Mouse (Mus musculus): ENCODE measurements around the gene Gstt1. TPM values are rescaled to one million over a fixed set of nuclear protein-coding genes. Genes with fewer than 3 reads are reported as not detected.
A peak's percentile ranks its signal among the peaks of the same experiment; 100 is the strongest.

Gstt1 gene
- polyA plus RNA-seq, 1 experiment from 2014 or later = 4.8 TPM

- no peak overlapping the region for H3K4me3 ChIP-seq (replicated peaks)
- H3K36me3 ChIP-seq = no peaks in the 10 kb centered on the region
- 68% methylated on average over 13 of the region's 13 CpGs for WGBS
- H3K4me1 ChIP-seq (replicated peaks) = peaks cover 27% of the 10 kb centered on the region
- no peak overlapping the region for H3K4me2 ChIP-seq (replicated peaks)
- H3K27ac ChIP-seq = no peak overlapping the region
- H3K27me3 ChIP-seq = peaks cover 34% of the 10 kb centered on the region
- no peak overlapping the region for H3K9ac ChIP-seq (replicated peaks)
- ATAC-seq = no peak
- H3K9me3 ChIP-seq = no peaks in the 10 kb centered on the region
Observed at GRCm38 (mm10) chr10:75832272-75832895, 34.0 kb upstream of the Gstt1 start.

GRCm38 (mm10) chr10:75830275-75830670 is 31.9 kb upstream of the Gstt1 start:
- no peak for ATAC-seq
- WGBS = 92% methylated on average over 2 of the region's 2 CpGs

GRCm38 (mm10) chr10:75829529-75830274 is 31.3 kb upstream of the Gstt1 start:
- ATAC-seq = no peak
- H3K9ac ChIP-seq (replicated peaks) = no peak overlapping the region

More at GRCm38 (mm10) chr10:75830275-75830670, 31.9 kb upstream of the Gstt1 start:
- Histone ChIP-seq H3K36me3 (no peaks in the 10 kb centered on the region), H3K4me3 (replicated peaks) (no peak overlapping the region), H3K4me1 (replicated peaks) (peaks cover 19% of the 10 kb centered on the region), H3K4me2 (replicated peaks) (no peak overlapping the region), H3K9me3 (no peaks in the 10 kb centered on the region), H3K27me3 (peaks cover 32% of the 10 kb centered on the region), H3K9ac (replicated peaks) (no peak overlapping the region), H3K27ac (no peak overlapping the region)

GRCm38 (mm10) chr10:75828500-75828931 is 30.1 kb upstream of the Gstt1 start:
- no peak for ATAC-seq
- no peaks in the 10 kb centered on the region for H3K36me3 ChIP-seq
- H3K9ac ChIP-seq (replicated peaks) = no peak overlapping the region
- H3K27me3 ChIP-seq = peaks cover 16% of the 10 kb centered on the region
- H3K4me1 ChIP-seq (replicated peaks) = 0 out of 2 replicates have a peak, but pooled peaks cover 3% of the 10 kb centered on the region
- H3K4me3 ChIP-seq (replicated peaks) = no peak overlapping the region
- no peaks in the 10 kb centered on the region for H3K9me3 ChIP-seq
- H3K27ac ChIP-seq = no peak overlapping the region
- H3K4me2 ChIP-seq (replicated peaks) = no peak overlapping the region

More at GRCm38 (mm10) chr10:75829529-75830274, 31.3 kb upstream of the Gstt1 start:
- WGBS = 89% methylated on average over 2 of the region's 2 CpGs
- Histone ChIP-seq H3K4me3 (replicated peaks) (no peak overlapping the region), H3K9me3 (no peaks in the 10 kb centered on the region), H3K27me3 (peaks cover 27% of the 10 kb centered on the region), H3K36me3 (no peaks in the 10 kb centered on the region), H3K4me2 (replicated peaks) (no peak overlapping the region), H3K4me1 (replicated peaks) (peaks cover 14% of the 10 kb centered on the region), H3K27ac (no peak overlapping the region)

- peaks cover 9% of the 10 kb centered on the region for H3K27me3 ChIP-seq
- no peaks in the 10 kb centered on the region for H3K4me1 ChIP-seq (replicated peaks)
- no peaks in the 10 kb centered on the region for H3K9me3 ChIP-seq
- H3K4me2 ChIP-seq (replicated peaks) = no peak overlapping the region
- 98% methylated on average over 4 of the region's 4 CpGs for WGBS
- ATAC-seq = no peak
- no peak overlapping the region for H3K9ac ChIP-seq (replicated peaks)
- no peak overlapping the region for H3K4me3 ChIP-seq (replicated peaks)
- no peak overlapping the region for H3K27ac ChIP-seq
- H3K36me3 ChIP-seq = no peaks in the 10 kb centered on the region
Observed at GRCm38 (mm10) chr10:75827668-75828360, 29.4 kb upstream of the Gstt1 start.

- no peak overlapping the region for H3K4me3 ChIP-seq (replicated peaks)
- no peaks in the 10 kb centered on the region for H3K9me3 ChIP-seq
- no peak overlapping the region for H3K27ac ChIP-seq
- H3K27me3 ChIP-seq = no peaks in the 10 kb centered on the region
- H3K4me2 ChIP-seq (replicated peaks) = no peak overlapping the region
- no peak for ATAC-seq
- H3K9ac ChIP-seq (replicated peaks) = no peak overlapping the region
- H3K36me3 ChIP-seq = no peaks in the 10 kb centered on the region
- WGBS = 85% methylated on average over 4 of the region's 4 CpGs
- no peaks in the 10 kb centered on the region for H3K4me1 ChIP-seq (replicated peaks)
Observed at GRCm38 (mm10) chr10:75824530-75824929, 26.1 kb upstream of the Gstt1 start.

- H3K9me3 ChIP-seq = no peaks in the 10 kb centered on the region
Observed at GRCm38 (mm10) chr10:75823782-75824181, 25.4 kb upstream of the Gstt1 start.

GRCm38 (mm10) chr10:75822443-75822842 is 24.1 kb upstream of the Gstt1 start, which contains the start of gene Gstt4:
TSS of gene Gstt4 (minus strand) at chr10:75822543.
- no peak within 1 kb of the TSS for H3K27ac ChIP-seq
- ATAC-seq = no peak
- H3K9ac ChIP-seq (replicated peaks) = no peak within 1 kb of the TSS
- no peaks in the 10 kb centered on the region for H3K36me3 ChIP-seq
- no peaks in the 10 kb centered on the region for H3K4me1 ChIP-seq (replicated peaks)
- 93% methylated on average over 2 of the region's 2 CpGs for WGBS
- no peaks in the 10 kb centered on the region for H3K9me3 ChIP-seq
- H3K27me3 ChIP-seq = no peaks in the 10 kb centered on the region
- no peak within 1 kb of the TSS for H3K4me2 ChIP-seq (replicated peaks)
- H3K4me3 ChIP-seq (replicated peaks) = no peak within 1 kb of the TSS

More at GRCm38 (mm10) chr10:75823782-75824181, 25.4 kb upstream of the Gstt1 start:
- no peaks in the 10 kb centered on the region for H3K36me3 ChIP-seq
- WGBS = 93% methylated on average over 1 of the region's 1 CpGs
- no peak overlapping the region for H3K27ac ChIP-seq
- ATAC-seq = no peak
- H3K27me3 ChIP-seq = no peaks in the 10 kb centered on the region
- no peak overlapping the region for H3K9ac ChIP-seq (replicated peaks)
- H3K4me1 ChIP-seq (replicated peaks) = no peaks in the 10 kb centered on the region
- H3K4me2 ChIP-seq (replicated peaks) = no peak overlapping the region
- no peak overlapping the region for H3K4me3 ChIP-seq (replicated peaks)

- Histone ChIP-seq H3K4me1 (replicated peaks) (no peaks in the 10 kb centered on the region), H3K9me3 (no peaks in the 10 kb centered on the region), H3K27ac (no peak overlapping the region), H3K9ac (replicated peaks) (no peak overlapping the region), H3K36me3 (no peaks in the 10 kb centered on the region), H3K4me3 (replicated peaks) (no peak overlapping the region), H3K27me3 (no peaks in the 10 kb centered on the region), H3K4me2 (replicated peaks) (no peak overlapping the region)
- ATAC-seq = no peak
- 89% methylated on average over 5 of the region's 5 CpGs for WGBS
Observed at GRCm38 (mm10) chr10:75819882-75820281, 21.5 kb upstream of the Gstt1 start.

GRCm38 (mm10) chr10:75818641-75819040 is 20.3 kb upstream of the Gstt1 start:
- Histone ChIP-seq H3K27me3 (no peaks in the 10 kb centered on the region), H3K27ac (no peak overlapping the region), H3K9ac (replicated peaks) (no peak overlapping the region), H3K9me3 (no peaks in the 10 kb centered on the region), H3K4me3 (replicated peaks) (no peak overlapping the region), H3K4me1 (replicated peaks) (no peaks in the 10 kb centered on the region), H3K4me2 (replicated peaks) (no peak overlapping the region), H3K36me3 (no peaks in the 10 kb centered on the region)
- no peak for ATAC-seq
- WGBS = 64% methylated on average over 10 of the region's 10 CpGs

- Histone ChIP-seq H3K36me3 (no peaks in the 10 kb centered on the region), H3K27me3 (no peaks in the 10 kb centered on the region; the same call in 1 of the 2 replicates), H3K4me2 (replicated peaks) (no peak overlapping the region), H3K9ac (replicated peaks) (no peak overlapping the region), H3K27ac (no peak overlapping the region), H3K4me3 (replicated peaks) (no peak overlapping the region), H3K4me1 (replicated peaks) (no peaks in the 10 kb centered on the region), H3K9me3 (no peaks in the 10 kb centered on the region)
- 78% methylated on average over 2 of the region's 2 CpGs for WGBS
- ATAC-seq = no peak
Observed at GRCm38 (mm10) chr10:75804217-75804616, 5.8 kb upstream of the Gstt1 start.

- Histone ChIP-seq H3K9ac (replicated peaks) (peak overlapping the region; percentile 50), H3K36me3 (no peaks in the 10 kb centered on the region), H3K27ac (no peak overlapping the region), H3K9me3 (no peaks in the 10 kb centered on the region), H3K27me3 (peaks cover 6% of the 10 kb centered on the region; the same call in 1 of the 2 replicates), H3K4me2 (replicated peaks) (peak overlapping the region; percentile 66), H3K4me1 (replicated peaks) (peaks cover 15% of the 10 kb centered on the region), H3K4me3 (replicated peaks) (peak overlapping the region; percentile 41)
- 3% methylated on average over 12 of the region's 12 CpGs for WGBS
- ATAC-seq = peak; percentile 77
Observed at GRCm38 (mm10) chr10:75797619-75798175, 687 bp downstream of the Gstt1 start.

All from midbrain, embryonic 13.5 days (tissue).